Mouse (Mus musculus) skeletal muscle tissue, adult 2 months (tissue): Measurements from ENCODE around the gene Immp2l.
"Not testable (repeated sequence)": the region's sequence is repeated elsewhere in the genome, so short reads cannot be mapped to it uniquely, and the experiment has no call there.

ENCODE experiments used
- DNase-seq: peaks from one replicate; pipeline ENCODE4 v3.0.0-alpha.2; 2012; ENCODE audit warnings: low read depth, low spot score

Immp2l gene

DNA sequence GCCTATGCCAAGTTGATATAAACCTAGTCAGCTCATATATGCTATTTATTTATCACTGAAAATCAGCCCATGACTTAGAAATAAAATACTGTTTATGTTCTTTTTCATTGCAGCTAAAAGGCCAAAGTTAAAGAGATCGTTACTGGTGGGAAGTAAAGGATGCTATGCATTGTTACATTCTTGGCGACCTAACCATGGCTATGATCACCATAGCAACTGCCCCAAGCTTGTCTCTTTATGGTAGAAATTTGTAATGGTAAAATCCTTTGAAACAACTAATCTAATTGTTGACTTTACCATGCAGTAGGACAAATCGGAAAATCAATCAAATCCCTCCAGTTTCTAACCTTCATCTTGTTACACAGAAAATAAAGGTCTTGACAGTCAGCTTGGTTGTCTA, 644.4 kb downstream of the Immp2l start:
- DNase-seq: no peak

DNA sequence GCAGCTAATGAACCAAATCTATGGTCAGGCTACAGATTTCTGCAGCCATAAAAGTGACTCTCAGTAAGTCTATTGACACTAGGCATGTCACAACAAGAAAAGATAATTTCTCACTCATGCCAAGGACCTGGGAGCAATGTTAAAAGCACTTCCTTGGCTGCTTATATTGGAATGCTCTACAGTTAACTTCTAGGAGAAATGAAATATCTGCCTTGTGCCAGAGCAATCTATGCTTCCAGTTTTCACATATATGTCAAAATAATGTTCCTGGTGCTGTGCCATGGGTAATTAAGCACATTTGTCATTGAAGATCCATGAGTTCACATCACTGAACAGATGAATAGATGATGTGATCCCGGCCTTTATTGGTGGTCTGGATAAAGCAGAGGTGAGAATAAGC, 645.6 kb downstream of the Immp2l start:
- no peak for DNase-seq

DNA sequence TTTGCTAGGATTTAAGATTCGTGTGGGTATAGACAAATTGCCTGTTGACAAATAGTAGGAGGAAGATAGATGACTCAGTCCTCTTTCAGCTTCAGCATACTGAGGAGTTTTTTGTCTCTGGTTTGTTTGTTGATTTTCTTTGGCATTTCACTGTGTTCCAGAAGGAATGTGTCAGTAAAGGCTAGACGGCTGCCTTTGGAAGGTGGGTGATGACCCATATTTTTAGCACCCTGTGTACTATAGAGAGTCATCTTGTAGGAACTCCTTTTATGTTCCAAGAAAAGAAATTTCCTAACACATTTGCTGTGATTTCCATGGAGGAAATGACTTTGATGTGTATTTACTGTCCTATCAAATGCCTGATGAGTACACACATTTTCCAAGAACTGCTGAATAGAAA, 651.0 kb downstream of the Immp2l start:
- DNase-seq: no peak

GRCm38 (mm10) chr12:41680141-41680540, 656.3 kb downstream of the Immp2l start:
- no peak for DNase-seq

- DNase-seq: no peak
These were observed 658.3 kb downstream of the Immp2l start for GRCm38 (mm10) chr12:41682141-41682540.

GRCm38 (mm10) chr12:41689809-41690208, 665.9 kb downstream of the Immp2l start:
- no peak for DNase-seq

- no peak for DNase-seq
These were observed 686.7 kb downstream of the Immp2l start for GRCm38 (mm10) chr12:41710608-41711007.

- DNase-seq: no peak
These were observed 693.1 kb downstream of the Immp2l start for GRCm38 (mm10) chr12:41716946-41717345.

- DNase-seq: no peak
These were observed 700.7 kb downstream of the Immp2l start for GRCm38 (mm10) chr12:41724585-41724984.

DNA sequence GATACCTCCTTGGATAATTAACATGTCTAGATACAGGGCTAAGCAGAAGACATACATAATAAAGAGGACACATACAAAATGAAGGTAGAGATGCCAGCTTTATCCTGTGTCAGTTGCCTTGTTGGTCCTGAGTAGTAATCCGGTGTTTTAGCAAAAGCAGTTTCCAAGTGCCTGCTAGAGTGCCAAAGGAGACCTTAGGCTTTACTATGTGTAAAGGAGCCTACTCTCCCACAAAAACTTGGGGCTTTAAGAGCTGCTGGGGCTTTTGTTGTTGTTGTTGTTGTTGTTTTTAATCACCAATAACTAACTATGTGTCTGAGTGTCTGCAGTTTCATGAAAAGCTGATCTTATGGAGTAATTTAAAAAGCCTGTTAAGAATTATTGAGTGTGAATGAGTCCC, 702.8 kb downstream of the Immp2l start:
- no peak for DNase-seq

GRCm38 (mm10) chr12:41727221-41727620, 703.3 kb downstream of the Immp2l start:
- DNase-seq: no peak

DNA sequence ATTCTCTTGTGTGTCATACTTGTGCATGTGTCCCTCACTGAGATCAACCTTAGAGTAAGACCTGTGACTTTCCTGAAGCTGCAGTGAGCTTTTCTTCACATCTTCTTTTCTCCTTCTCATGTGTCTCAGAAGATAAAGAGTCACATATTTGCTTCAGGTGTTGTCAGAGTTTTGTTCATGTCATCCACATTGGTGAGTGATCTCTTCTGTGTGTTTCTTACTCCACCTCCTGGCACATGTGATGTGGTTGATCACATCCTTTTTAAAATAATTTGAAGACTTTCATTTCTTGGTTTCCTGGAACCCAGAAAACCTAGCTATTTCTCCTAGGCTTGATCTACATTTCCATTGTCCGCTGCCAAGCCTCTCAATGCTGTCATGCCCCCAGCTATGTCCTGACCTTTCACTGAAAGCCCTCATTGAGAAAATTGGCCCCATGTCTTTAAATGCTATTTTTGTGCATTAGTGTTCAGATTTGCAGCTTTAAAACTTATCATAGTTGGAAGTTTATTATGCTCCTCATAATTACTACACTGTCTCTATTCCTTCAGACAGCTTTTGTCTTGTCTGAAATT, 704.0 kb downstream of the Immp2l start:
- DNase-seq: no peak

DNA sequence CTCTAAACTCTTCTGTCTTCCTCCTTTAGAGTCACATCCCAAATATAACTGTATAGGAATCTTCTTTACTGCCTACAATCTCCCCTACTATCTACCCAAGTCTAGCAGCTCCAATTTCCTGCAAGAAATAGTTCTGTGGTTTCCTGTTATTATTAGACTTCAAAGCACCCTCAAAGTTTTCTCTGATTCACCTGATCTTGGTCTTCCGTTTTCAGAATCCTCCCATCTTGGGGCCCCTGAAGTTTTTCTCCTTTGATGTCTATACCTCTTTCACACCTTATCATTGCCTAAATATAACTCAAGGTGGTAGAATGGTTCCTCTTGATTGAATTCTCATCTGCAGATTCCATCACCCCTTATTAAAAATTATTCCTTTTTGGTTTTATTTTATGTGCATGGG, 704.6 kb downstream of the Immp2l start:
- no peak for DNase-seq

- no peak for DNase-seq
These were observed 705.9 kb downstream of the Immp2l start for GRCm38 (mm10) chr12:41729780-41730179.

DNA sequence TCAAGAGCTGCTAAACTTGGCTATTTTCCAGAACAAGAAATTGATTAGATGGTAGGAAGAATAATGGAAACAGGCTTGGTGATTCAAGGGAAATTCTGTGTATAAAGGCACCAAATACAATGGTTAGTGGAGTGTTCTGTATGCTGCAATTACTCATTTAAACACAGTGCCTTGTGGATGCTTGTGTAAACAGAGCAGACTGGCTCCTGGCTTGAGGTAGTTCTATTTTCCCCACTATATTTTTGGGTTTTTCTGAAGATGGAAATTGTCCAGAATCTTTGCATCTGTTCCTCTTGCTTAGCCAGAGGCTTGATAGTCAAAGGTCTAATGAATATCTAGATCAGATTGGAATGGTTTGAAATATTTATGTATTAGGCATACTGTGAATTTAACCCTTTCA, 709.3 kb downstream of the Immp2l start:
- no peak for DNase-seq

DNA sequence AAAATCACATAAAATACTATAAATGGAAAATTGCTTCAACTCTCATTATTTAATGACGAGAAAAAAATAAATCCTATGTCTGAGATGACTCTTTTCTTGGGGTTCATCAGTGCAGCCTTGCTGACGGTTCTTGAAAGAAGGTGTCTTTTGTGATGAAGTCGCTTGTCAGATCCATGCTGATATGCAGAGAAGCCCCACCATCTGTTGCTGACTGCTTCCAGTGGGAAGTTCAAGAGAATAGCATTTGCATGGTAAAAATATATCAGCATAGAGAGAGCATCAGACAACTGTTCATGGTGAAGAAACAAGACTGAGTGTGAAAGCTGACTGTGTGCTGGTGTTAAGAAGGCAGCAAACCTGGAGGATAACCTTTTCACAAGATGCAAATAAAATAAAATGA, 719.0 kb downstream of the Immp2l start:
- DNase-seq: no peak

GRCm38 (mm10) chr12:41763396-41763795, 739.5 kb downstream of the Immp2l start:
- no peak for DNase-seq

DNA sequence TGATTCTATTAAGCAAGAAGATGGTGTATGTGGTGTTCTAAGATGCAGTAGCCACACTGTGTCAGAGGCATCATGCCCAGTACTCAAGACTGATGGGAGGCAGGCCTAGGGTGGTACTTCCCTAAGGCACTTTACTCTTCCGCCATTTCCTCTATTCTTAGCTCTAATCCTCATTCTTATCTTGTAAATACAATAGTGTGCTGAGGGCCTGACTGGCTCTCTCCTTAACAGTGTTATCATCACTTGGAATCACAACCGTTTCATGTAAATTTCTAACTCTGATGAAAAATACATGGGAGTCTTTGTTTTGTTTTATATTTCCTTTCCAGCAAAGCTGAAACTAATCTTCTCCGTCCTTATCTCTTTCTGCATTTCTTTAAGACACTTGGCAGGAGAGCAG, 750.1 kb downstream of the Immp2l start:
- DNase-seq: no peak

GRCm38 (mm10) chr12:41774623-41775323, 750.9 kb downstream of the Immp2l start:
- DNase-seq: no peak

DNA sequence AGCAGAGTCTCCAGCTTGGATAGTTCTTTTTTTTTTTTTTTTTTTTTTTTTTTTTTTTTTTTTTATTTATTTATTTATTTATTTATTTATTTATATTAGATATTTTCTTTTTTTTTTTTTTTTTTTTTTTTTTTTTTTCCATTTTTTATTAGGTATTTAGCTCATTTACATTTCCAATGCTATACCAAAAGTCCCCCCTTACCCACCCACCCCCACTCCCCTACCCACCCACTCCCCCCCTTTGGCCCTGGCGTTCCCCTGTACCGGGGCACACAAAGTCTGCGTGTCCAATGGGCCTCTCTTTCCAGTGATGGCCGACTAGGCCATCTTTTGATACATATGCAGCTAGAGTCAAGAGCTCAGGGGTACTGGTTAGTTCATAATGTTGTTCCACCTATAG, 753.9 kb downstream of the Immp2l start:
- not testable (repeated sequence) for DNase-seq

DNA sequence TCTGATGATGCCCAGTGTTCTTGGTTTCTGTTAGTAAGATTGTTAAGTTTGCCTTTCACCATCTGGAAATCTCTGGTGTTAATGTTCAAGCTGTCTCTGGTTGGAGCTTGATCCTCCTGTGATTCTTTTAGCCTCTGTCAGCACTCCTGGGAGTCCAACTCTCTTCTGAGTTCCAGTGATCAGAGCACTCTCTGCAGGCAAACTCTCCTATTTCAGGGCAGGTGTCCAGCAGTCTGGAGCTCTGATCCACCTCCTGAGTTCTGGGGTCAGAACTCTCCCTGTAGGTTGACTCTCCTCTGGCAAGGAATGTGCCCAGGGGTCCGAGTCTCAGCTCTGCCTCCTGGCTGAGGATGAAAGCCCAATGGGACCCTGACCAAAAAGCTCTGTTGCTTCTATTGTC, 769.8 kb downstream of the Immp2l start:
- DNase-seq: not testable (repeated sequence)

DNA sequence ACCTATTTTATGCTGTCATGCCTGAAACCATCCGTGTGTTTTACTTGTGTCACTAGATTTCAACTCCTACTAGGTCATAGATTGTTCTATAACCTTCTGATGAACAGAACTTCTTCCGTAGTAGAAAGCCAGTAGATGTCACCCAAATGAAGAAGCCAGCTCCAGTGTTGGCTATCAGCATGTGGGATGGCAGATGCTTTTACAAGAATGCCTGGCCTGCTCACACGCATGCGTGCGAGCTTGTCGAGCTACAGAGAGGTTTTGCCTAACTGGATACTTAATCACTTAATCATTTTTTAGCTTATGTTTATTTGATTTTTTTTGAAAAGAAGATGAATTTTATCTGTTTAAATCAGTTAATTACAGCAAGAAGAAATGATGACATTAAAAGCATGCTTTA, 805.6 kb downstream of the Immp2l start:
- DNase-seq: no peak

DNA sequence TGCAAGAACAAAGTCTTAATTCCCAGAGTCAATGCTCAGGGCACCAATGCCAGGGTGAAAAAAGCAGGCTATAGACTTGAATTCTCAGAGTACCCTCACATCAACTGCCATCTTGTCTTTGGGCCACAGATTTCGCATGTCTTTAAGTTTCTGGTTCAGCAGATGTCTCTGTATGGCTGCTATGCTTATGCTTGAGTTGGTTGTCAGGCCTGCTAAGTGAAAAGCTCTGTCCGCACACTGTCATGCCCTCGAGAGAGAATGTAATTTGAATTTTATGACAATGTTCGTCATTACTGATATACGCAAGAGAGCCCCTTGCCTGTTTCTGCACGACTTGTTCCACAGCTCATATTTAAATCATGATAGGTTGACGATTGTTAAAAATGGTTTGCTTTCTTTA, 807.8 kb downstream of the Immp2l start:
- DNase-seq: no peak

- no peak for DNase-seq
These were observed 810.8 kb downstream of the Immp2l start for GRCm38 (mm10) chr12:41834646-41835045.
